Mouse (Mus musculus): ENCODE data around the gene Olfr51. TPM values are rescaled to one million over a fixed set of nuclear protein-coding genes. Genes with fewer than 3 reads are reported as not detected.
"Not testable (repeated sequence)": the region's sequence is repeated elsewhere in the genome, so short reads cannot be mapped to it uniquely, and the experiment has no call there.

Gene Olfr51
- polyA plus RNA-seq (2015; fragmentation: Nextera tagmentation; extraction: Ambion mirVana) = not detected in 2 replicates

- DNase-seq (no peak), ATAC-seq (ENCODE audit: low read depth) (no peak)
- H3K27ac ChIP-seq = no peak within 1 kb of the TSS
- H3K9ac ChIP-seq = no peak within 1 kb of the TSS
- H3K36me3 ChIP-seq = no peaks in the 10 kb centered on the region
- H3K9me3 ChIP-seq (replicated peaks) = no peaks in the 10 kb centered on the region
- no peaks in the 10 kb centered on the region for H3K27me3 ChIP-seq
- H3K4me2 ChIP-seq = no peak within 1 kb of the TSS
- no peak within 1 kb of the TSS for H3K4me3 ChIP-seq (replicated peaks)
- no peaks in the 10 kb centered on the region for H3K4me1 ChIP-seq (replicated peaks)
- 51% methylated on average over 5 of the region's 5 CpGs for WGBS (ENCODE audit: insufficient replicate concordance)
These were observed at the start of gene Olfr51 for GRCm38 (mm10) chr11:51003296-51003695. TSS of gene Olfr51 (plus strand) at chr11:51003596.

DNA sequence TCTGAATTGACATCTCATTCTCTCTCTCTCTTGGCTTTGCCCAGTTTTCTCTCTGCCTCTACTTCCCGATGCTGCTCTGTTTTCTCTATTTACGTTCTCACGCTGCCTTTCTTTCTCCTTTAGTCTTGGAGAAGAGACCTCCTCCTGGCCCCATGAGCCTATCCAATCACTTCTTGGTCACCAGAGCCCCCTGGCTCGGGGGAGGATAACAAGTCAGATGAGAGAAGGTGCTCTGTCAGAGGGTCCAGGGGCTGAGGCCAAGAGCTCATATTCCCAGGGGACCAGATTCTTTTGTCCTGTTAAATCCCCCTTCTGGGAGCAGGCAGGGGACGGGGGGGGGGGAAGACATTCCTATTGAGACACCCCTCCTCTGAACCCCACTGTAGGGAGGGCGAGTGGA is 49.7 kb upstream of the Olfr51 start, which contains the start of gene Prop1:
Gene Prop1, minus strand, starts transcription at position 101 of the 400 bp plus-strand sequence.
- Histone ChIP-seq H3K4me3 (replicated peaks) (no peak within 1 kb of the TSS), H3K9me3 (replicated peaks) (0 out of 2 replicates have a peak, but pooled peaks cover 3% of the 10 kb centered on the region), H3K4me2 (no peak within 1 kb of the TSS), H3K27ac (no peak within 1 kb of the TSS), H3K27me3 (no peaks in the 10 kb centered on the region), H3K4me1 (replicated peaks) (no peaks in the 10 kb centered on the region), H3K36me3 (no peaks in the 10 kb centered on the region), H3K9ac (no peak within 1 kb of the TSS)
- no peak for DNase-seq
- no peak for ATAC-seq (ENCODE audit: low read depth)
- WGBS (ENCODE audit: insufficient replicate concordance) = 65% methylated on average over 6 of the region's 6 CpGs

DNA sequence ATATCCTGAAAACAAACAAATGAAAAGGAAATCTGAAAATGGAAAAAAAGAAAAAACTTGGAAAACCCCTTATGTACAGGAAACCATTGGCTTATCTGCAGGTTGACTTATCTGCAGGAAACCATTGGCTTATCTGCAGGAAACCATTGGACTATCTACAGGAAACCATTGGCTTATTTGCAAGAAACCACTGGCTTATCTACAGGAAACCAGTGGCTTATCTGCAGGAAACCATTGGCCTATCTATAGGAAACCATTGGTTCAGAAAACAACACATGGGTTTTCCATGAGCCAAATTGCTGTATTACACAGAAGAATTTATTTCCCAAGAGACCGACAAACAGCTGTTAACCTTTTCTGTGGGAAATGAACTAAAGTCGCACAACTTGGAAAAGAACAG is 38.5 kb upstream of the Olfr51 start:
- 33% methylated on average over 2 of the region's 2 CpGs for WGBS (ENCODE audit: insufficient replicate concordance)
- DNase-seq = no peak
- no peaks in the 10 kb centered on the region for H3K27me3 ChIP-seq

DNA sequence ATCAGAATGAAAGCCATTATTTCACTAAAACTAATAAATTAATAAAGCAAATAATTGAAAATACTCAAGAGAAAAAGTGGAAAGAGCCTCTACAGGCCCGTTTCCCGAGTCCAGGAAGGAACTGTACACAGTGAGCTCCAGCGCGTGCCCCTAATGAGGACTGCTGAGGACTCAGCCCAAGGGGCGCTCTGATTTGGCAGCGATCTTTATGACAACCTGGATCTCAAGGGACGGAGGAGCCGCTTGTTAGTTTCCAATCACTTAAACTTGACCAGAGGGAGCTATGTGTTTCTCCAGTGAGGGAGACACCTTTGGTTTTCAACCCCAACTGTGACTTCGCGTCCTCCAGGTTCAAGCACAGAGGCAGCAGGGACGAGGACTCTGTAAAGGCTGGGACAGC is 37.2 kb upstream of the Olfr51 start, which contains the start of gene Olfr1378:
Gene Olfr1378, plus strand, starts transcription at position 301 of the 400 bp plus-strand sequence.
- Histone ChIP-seq H3K27me3 (no peaks in the 10 kb centered on the region), H3K4me1 (replicated peaks) (no peaks in the 10 kb centered on the region), H3K9ac (no peak within 1 kb of the TSS), H3K27ac (no peak within 1 kb of the TSS), H3K4me3 (replicated peaks) (no peak within 1 kb of the TSS), H3K36me3 (no peaks in the 10 kb centered on the region), H3K4me2 (no peak within 1 kb of the TSS), H3K9me3 (replicated peaks) (0 out of 2 replicates have a peak, but pooled peaks cover 2% of the 10 kb centered on the region)
- no peak for ATAC-seq (ENCODE audit: low read depth)
- 74% methylated on average over 11 of the region's 11 CpGs for WGBS (ENCODE audit: insufficient replicate concordance)
- DNase-seq = no peak

More for the DNA sequence above, 38.5 kb upstream of the Olfr51 start:
- Histone ChIP-seq H3K27ac (no peak overlapping the region), H3K4me1 (replicated peaks) (no peaks in the 10 kb centered on the region), H3K9me3 (replicated peaks) (0 out of 2 replicates have a peak, but pooled peaks cover 2% of the 10 kb centered on the region), H3K4me3 (replicated peaks) (no peak overlapping the region), H3K4me2 (no peak overlapping the region), H3K36me3 (no peaks in the 10 kb centered on the region), H3K9ac (no peak overlapping the region)
- no peak for ATAC-seq (ENCODE audit: low read depth)

DNA sequence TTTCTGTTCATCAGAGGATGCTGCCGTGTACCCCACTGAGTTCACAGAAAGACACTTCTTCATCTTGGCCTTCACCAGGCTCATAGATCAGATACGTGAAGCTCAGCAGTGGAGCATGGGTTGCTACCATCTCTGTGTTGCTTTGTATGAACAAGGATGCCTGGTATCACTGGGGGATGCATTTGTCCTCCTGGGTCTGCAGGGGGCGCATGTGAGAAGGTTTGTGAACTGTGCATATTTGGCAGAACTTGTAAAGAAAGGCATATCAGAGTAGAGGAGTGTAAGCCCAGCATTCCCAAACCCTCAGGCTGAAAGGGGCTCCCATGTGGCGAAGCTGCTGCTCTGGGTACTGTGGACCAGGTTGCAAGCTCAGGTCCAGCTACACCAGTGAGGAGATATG is 26.2 kb upstream of the Olfr51 start:
- H3K4me2 ChIP-seq = no peak overlapping the region
- no peaks in the 10 kb centered on the region for H3K27me3 ChIP-seq
- WGBS (ENCODE audit: insufficient replicate concordance) = 57% methylated on average over 4 of the region's 4 CpGs
- no peak overlapping the region for H3K27ac ChIP-seq
- H3K9me3 ChIP-seq (replicated peaks) = no peaks in the 10 kb centered on the region
- DNase-seq (no peak), ATAC-seq (ENCODE audit: low read depth) (no peak)
- H3K4me1 ChIP-seq (replicated peaks) = no peaks in the 10 kb centered on the region
- H3K4me3 ChIP-seq (replicated peaks) = no peak overlapping the region
- H3K36me3 ChIP-seq = no peaks in the 10 kb centered on the region
- no peak overlapping the region for H3K9ac ChIP-seq

GRCm38 (mm10) chr11:50981667-50982066 is 21.7 kb upstream of the Olfr51 start, which contains the start of gene Olfr1377:
TSS of gene Olfr1377 (plus strand) at chr11:50981967.
- no peaks in the 10 kb centered on the region for H3K4me1 ChIP-seq (replicated peaks)
- H3K9ac ChIP-seq = no peak within 1 kb of the TSS
- H3K27me3 ChIP-seq = no peaks in the 10 kb centered on the region
- H3K36me3 ChIP-seq = no peaks in the 10 kb centered on the region
- 57% methylated on average over 5 of the region's 5 CpGs for WGBS (ENCODE audit: insufficient replicate concordance)
- H3K4me2 ChIP-seq = no peak within 1 kb of the TSS
- no peaks in the 10 kb centered on the region for H3K9me3 ChIP-seq (replicated peaks)
- H3K27ac ChIP-seq = no peak within 1 kb of the TSS
- ATAC-seq (ENCODE audit: low read depth) (no peak), DNase-seq (no peak)
- H3K4me3 ChIP-seq (replicated peaks) = no peak within 1 kb of the TSS

DNA sequence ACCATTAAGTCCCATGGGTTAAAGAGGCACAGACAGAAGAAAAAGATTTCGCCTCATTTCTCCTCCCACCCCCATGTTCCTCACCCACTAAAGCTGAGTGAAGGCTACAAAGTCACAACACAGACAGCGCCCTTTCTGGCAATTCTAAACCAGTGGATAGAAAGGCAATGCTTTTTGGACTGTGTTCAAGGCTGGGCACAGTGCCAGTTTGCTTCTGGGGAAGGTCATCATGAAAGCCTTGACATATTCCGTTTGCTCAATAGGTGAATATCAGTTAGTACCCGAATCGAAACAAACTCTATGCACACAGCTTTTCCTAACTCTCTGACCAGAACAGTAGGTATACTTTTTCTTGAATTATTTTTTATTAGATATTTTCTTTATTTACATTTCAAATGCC is 8.4 kb downstream of the Olfr51 start:
- DNase-seq = no peak
- no peak overlapping the region for H3K27ac ChIP-seq
- no peaks in the 10 kb centered on the region for H3K4me1 ChIP-seq (replicated peaks)
- no peak overlapping the region for H3K9ac ChIP-seq
- WGBS (ENCODE audit: insufficient replicate concordance) = 59% methylated on average over 5 of the region's 5 CpGs
- no peaks in the 10 kb centered on the region for H3K27me3 ChIP-seq
- H3K9me3 ChIP-seq (replicated peaks) = no peaks in the 10 kb centered on the region
- no peak overlapping the region for H3K4me2 ChIP-seq
- ATAC-seq (ENCODE audit: low read depth) = no peak
- no peak overlapping the region for H3K4me3 ChIP-seq (replicated peaks)
- no peaks in the 10 kb centered on the region for H3K36me3 ChIP-seq

- H3K4me1 ChIP-seq (replicated peaks) = no peaks in the 10 kb centered on the region
- WGBS (ENCODE audit: insufficient replicate concordance) = 39% methylated on average over 1 of the region's 1 CpGs
- H3K4me3 ChIP-seq (replicated peaks) = no peak within 1 kb of the TSS
- H3K9ac ChIP-seq = no peak within 1 kb of the TSS
- no peaks in the 10 kb centered on the region for H3K36me3 ChIP-seq
- H3K4me2 ChIP-seq = no peak within 1 kb of the TSS
- no peaks in the 10 kb centered on the region for H3K27me3 ChIP-seq
- ATAC-seq (ENCODE audit: low read depth) (no peak), DNase-seq (no peak)
- no peaks in the 10 kb centered on the region for H3K9me3 ChIP-seq (replicated peaks)
- H3K27ac ChIP-seq = no peak within 1 kb of the TSS
These were observed 10.5 kb downstream of the Olfr51 start, which contains the start of gene Olfr54 for GRCm38 (mm10) chr11:51013936-51014335. TSS of gene Olfr54 (plus strand) at chr11:51014236.

DNA sequence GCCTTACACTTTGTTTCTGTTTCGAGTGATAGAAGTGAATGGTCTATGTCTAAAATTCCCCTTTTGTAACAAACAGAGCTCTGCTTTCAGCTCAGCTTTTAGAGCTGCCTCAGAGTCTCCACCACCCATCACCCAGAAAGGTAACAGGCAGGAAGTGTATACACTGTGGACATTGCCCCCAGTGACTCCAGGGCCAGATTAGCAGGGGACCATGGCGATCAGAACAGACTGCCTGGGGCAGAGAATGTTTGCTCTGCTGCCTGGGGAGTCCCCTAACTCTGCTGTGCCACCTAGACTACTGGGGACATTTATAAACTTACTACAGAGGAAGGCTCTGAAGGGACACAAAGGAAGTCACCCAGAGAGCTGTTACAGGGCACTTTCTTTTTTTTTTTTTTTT is 12.9 kb downstream of the Olfr51 start:
- no peak overlapping the region; the same call in 1 of the 2 replicates for H3K27ac ChIP-seq
- no peaks in the 10 kb centered on the region for H3K4me1 ChIP-seq (replicated peaks)
- DNase-seq (no peak), ATAC-seq (ENCODE audit: low read depth) (peak; percentile 81)
- H3K36me3 ChIP-seq = no peaks in the 10 kb centered on the region
- no peak overlapping the region for H3K4me2 ChIP-seq
- no peaks in the 10 kb centered on the region for H3K27me3 ChIP-seq
- no peak overlapping the region for H3K9ac ChIP-seq
- WGBS (ENCODE audit: insufficient replicate concordance) = 34% methylated on average over 2 of the region's 2 CpGs
- H3K9me3 ChIP-seq (replicated peaks) = no peaks in the 10 kb centered on the region
- no peak overlapping the region for H3K4me3 ChIP-seq (replicated peaks)

GRCm38 (mm10) chr11:51026811-51027210 is 23.4 kb downstream of the Olfr51 start:
- not testable (repeated sequence) for ATAC-seq (ENCODE audit: low read depth); H3K36me3 ChIP-seq; H3K4me1 ChIP-seq (replicated peaks); DNase-seq; H3K9ac ChIP-seq; H3K4me3 ChIP-seq (replicated peaks); H3K27ac ChIP-seq; H3K4me2 ChIP-seq; H3K27me3 ChIP-seq; H3K9me3 ChIP-seq (replicated peaks)
- WGBS (ENCODE audit: insufficient replicate concordance) = 72% methylated on average over 10 of the region's 11 CpGs

GRCm38 (mm10) chr11:51029381-51029780 is 26.0 kb downstream of the Olfr51 start:
- not testable (repeated sequence) for H3K4me2 ChIP-seq; ATAC-seq (ENCODE audit: low read depth); H3K9me3 ChIP-seq (replicated peaks); H3K27ac ChIP-seq; H3K27me3 ChIP-seq; H3K4me1 ChIP-seq (replicated peaks); H3K9ac ChIP-seq; DNase-seq; H3K4me3 ChIP-seq (replicated peaks); H3K36me3 ChIP-seq
- WGBS (ENCODE audit: insufficient replicate concordance) = 56% methylated on average over 8 of the region's 8 CpGs

GRCm38 (mm10) chr11:51030225-51030624 is 26.8 kb downstream of the Olfr51 start:
- ATAC-seq (ENCODE audit: low read depth) = no peak
- no peak overlapping the region for H3K4me2 ChIP-seq
- no peaks in the 10 kb centered on the region for H3K9me3 ChIP-seq (replicated peaks)
- no peaks in the 10 kb centered on the region for H3K36me3 ChIP-seq
- DNase-seq = no peak
- H3K27me3 ChIP-seq = no peaks in the 10 kb centered on the region
- H3K9ac ChIP-seq = no peak overlapping the region
- H3K4me1 ChIP-seq (replicated peaks) = no peaks in the 10 kb centered on the region
- no peak overlapping the region for H3K27ac ChIP-seq
- WGBS (ENCODE audit: insufficient replicate concordance) = 52% methylated on average over 2 of the region's 2 CpGs
- no peak overlapping the region for H3K4me3 ChIP-seq (replicated peaks)
